Mouse (Mus musculus) heart, postnatal 0 days (tissue): Measurements from ENCODE around the gene Gm28919. TPM values are rescaled to one million over a fixed set of nuclear protein-coding genes. Genes with fewer than 3 reads are reported as not detected.
"Not testable (repeated sequence)": the region's sequence is repeated elsewhere in the genome, so short reads cannot be mapped to it uniquely, and the experiment has no call there.

ENCODE experiments used
- ATAC-seq: fragments of 200-750 bp; cut with Nextera tagmentation; 2 replicates; pipeline ENCODE4 v1.8.0; 2017; ENCODE audit warnings: low read depth, moderate number of reproducible peaks, moderate library complexity; ENCODE audit not compliant: insufficient read depth
- DNase-seq: peaks from one replicate; pipeline ENCODE4 v3.0.0-alpha.2; 2016; ENCODE audit warnings: low spot score
- H3K27ac ChIP-seq: fragments of 300-500 bp; sonication (generic); 2 replicates; pipeline ENCODE4 v1.5.1; 2014; ENCODE audit warnings: low read depth, mild to moderate bottlenecking
- H3K27me3 ChIP-seq: fragments of 300-500 bp; sonication (generic); 2 replicates; pipeline ENCODE4 v1.6.1; 2014; ENCODE audit warnings: low read length, mixed read lengths; ENCODE audit not compliant: control insufficient read depth, insufficient read depth
- H3K36me3 ChIP-seq: fragments of 300-500 bp; sonication (generic); replicated peaks from 2 replicates; pipeline ENCODE4 v1.6.1; 2014; ENCODE audit warnings: low read length, mixed read lengths; ENCODE audit not compliant: control insufficient read depth, insufficient read depth
- H3K4me1 ChIP-seq: fragments of 300-500 bp; sonication (generic); 2 replicates; pipeline ENCODE4 v1.6.1; 2014; ENCODE audit warnings: antibody characterized with exemption; ENCODE audit not compliant: control insufficient read depth, insufficient read depth
- H3K4me2 ChIP-seq: fragments of 300-500 bp; sonication (generic); 2 replicates; pipeline ENCODE4 v1.6.1; 2014; ENCODE audit warnings: low read depth, mild to moderate bottlenecking, low read length, moderate library complexity
- H3K4me3 ChIP-seq: fragments of 300-500 bp; sonication (generic); 2 replicates; pipeline ENCODE4 v1.5.1; 2014; ENCODE audit warnings: low read depth, low read length
- H3K9ac ChIP-seq: fragments of 300-500 bp; sonication (generic); replicated peaks from 2 replicates; pipeline ENCODE4 v1.6.1; 2014; ENCODE audit warnings: low read depth, low read length, mixed read lengths
- H3K9me3 ChIP-seq: fragments of 300-500 bp; sonication (generic); replicated peaks from 2 replicates; pipeline ENCODE4 v1.6.1; 2016; ENCODE audit warnings: low read length; ENCODE audit not compliant: control insufficient read depth
- WGBS: fragments of 180-500 bp; shearing (Covaris S2); extraction: QIAGEN DNeasy Blood & Tissue Kit; methylation state at CpG from one replicate; pipeline ENCODE4 v1.1.7; 2014; 5-methylcytosine and 5-hydroxymethylcytosine counted together
- polyA plus RNA-seq: library from polyadenylated mRNA; unstranded; fragments of >200 nt; fragmentation: Nextera tagmentation; extraction: Ambion mirVana; gene quantifications from 2 replicates; pipeline ENCODE4 v1.2.1, GENCODE M21; 2015
- total RNA-seq: library from RNA; depleted of rRNA; stranded (reverse); fragments of >200 nt; gene quantifications from 2 replicates; pipeline ENCODE4 v1.2.3, GENCODE M21; 2014; ENCODE audit warnings: low replicate concordance; rRNA removed

Gm28919 gene
- total RNA-seq = not detected in 2 replicates
- not detected in 2 replicates for polyA plus RNA-seq

DNA sequence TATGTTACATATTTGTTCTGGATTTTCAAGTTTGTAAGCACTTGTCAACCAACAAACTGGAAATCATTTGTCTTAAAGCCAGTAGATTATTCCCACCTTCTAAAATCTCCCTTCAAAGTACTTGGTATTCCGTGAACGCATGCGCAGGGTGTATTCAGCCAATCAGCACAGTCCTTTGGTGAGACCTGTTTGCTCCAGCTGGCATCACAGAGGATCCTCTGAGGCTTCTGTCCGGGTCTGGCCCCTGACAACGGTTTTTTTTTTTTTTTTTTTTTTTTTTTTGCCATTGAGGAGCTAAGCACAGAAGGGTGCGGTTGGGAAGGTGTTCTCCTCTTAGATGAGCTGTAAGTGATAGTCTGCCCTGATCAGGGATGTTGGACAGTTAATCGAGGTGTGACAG lies at the start of gene Gm28919:
TSS of gene Gm28919 (plus strand) at position 301 of the 400 bp plus-strand sequence.
- H3K27ac ChIP-seq, ATAC-seq, H3K36me3 ChIP-seq, H3K4me3 ChIP-seq, H3K9ac ChIP-seq, H3K9me3 ChIP-seq, H3K27me3 ChIP-seq, H3K4me2 ChIP-seq, DNase-seq, H3K4me1 ChIP-seq: not testable (repeated sequence)
- WGBS = 60% methylated on average over 1 of the region's 7 CpGs

Other genes starting within 250 kb of the Gm28919 start
- gene Gm21719, start 99.3 kb downstream of the Gm28919 start, total RNA-seq = not detected in 2 replicates
- gene Gm21719, start 99.3 kb downstream of the Gm28919 start, polyA plus RNA-seq = not detected in 2 replicates